Mouse (Mus musculus) bone marrow, adult 2 months (tissue): ENCODE results near the gene Spata21. TPM values are rescaled to one million over a fixed set of nuclear protein-coding genes. Genes with fewer than 3 reads are reported as not detected.

Experiments
- H3K27ac ChIP-seq: fragments of 200-500 bp; 2 replicates; pipeline ENCODE4 v1.5.1; 2012; ENCODE audit warnings: low read depth, mild to moderate bottlenecking, control low read depth, inconsistent platforms, low read length; ENCODE audit not compliant: control insufficient read depth, poor library complexity, insufficient read depth
- H3K4me1 ChIP-seq: fragments of 200-500 bp; 2 replicates; pipeline ENCODE4 v1.6.1; 2011; ENCODE audit warnings: low read length; ENCODE audit not compliant: control insufficient read depth, insufficient read depth
- H3K4me3 ChIP-seq: fragments of 200-500 bp; replicated peaks from 2 replicates; pipeline ENCODE3; 2011; ENCODE audit warnings: mild to moderate bottlenecking, low read depth, low read length, control low read depth; ENCODE audit not compliant: control insufficient read depth
- CTCF ChIP-seq: fragments of 200-500 bp; IDR thresholded peaks from 2 replicates; pipeline ENCODE4 v1.5.1; 2011; ENCODE audit warnings: low read length, control low read depth; ENCODE audit not compliant: control insufficient read depth, insufficient read depth
- POLR2A ChIP-seq: fragments of 200-500 bp; IDR thresholded peaks from 2 replicates; pipeline ENCODE4 v1.6.1; 2011; ENCODE audit warnings: low read depth, mild to moderate bottlenecking, control low read depth, low read length, borderline replicate concordance; ENCODE audit not compliant: control insufficient read depth
- WGBS: fragments of 180-500 bp; shearing (Covaris S2); methylation state at CpG from one replicate; pipeline ENCODE4 v1.1.7; 2018; 5-methylcytosine and 5-hydroxymethylcytosine counted together
- polyA plus RNA-seq: library from polyadenylated mRNA; stranded (reverse); fragments of >200 nt; gene quantifications from 2 replicates; pipeline ENCODE4 v1.2.4, GENCODE M21; 2011; ENCODE audit warnings: low replicate concordance; ENCODE audit not compliant: missing spikeins, insufficient read depth, insufficient read length

The Spata21 gene
- polyA plus RNA-seq, 1 experiment = not detected

DNA sequence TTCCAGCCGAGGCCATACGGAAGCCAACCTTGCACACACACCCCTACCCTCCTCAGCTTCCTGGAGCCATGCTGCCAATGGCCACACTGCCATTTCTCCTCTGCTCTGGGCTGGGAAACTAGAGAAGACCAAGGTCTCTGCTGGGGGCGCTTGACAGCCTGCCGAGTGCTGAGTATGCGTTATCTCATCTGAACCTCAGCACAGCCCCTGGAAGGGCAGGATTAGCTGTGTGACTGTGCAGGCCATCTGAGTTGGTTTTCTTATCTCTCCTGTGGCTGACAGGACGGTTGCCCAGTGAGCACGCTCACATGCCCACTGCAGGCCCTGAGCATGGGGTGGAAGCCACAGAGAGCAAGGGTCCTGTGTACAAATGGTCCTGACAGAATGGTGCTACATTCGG, 19.5 kb upstream of the Spata21 start:
- no peak overlapping the region for H3K4me3 ChIP-seq
- no peak overlapping the region for H3K27ac ChIP-seq
- no peak for TF ChIP-seq POLR2A
- TF ChIP-seq CTCF = no peak
- WGBS = 65% methylated on average over 8 of the region's 8 CpGs
- H3K4me1 ChIP-seq = no peaks in the 10 kb centered on the region

DNA sequence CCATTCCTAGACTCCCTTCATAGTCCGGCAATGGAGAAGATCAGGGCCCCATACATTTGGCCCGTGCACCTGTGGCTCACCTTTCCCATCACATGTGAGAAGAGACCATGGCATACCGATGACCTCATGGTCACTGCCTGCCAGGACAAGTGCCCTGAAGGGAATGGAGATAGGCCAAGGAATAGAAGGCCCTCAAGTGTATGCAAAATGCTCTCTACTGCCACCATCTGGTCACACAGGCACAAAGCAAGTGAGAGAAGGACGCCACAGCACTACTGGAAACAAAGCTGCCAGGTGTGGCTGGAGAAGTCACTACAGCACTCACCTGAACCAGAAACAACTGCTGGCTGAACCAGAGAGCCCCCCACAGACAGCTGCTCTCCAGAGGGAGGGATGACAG, 18.4 kb upstream of the Spata21 start:
- TF ChIP-seq POLR2A = no peak
- peak; percentile 81 for TF ChIP-seq CTCF
- H3K27ac ChIP-seq = no peak overlapping the region
- H3K4me1 ChIP-seq = no peaks in the 10 kb centered on the region
- 56% methylated on average over 4 of the region's 4 CpGs for WGBS
- no peak overlapping the region for H3K4me3 ChIP-seq

DNA sequence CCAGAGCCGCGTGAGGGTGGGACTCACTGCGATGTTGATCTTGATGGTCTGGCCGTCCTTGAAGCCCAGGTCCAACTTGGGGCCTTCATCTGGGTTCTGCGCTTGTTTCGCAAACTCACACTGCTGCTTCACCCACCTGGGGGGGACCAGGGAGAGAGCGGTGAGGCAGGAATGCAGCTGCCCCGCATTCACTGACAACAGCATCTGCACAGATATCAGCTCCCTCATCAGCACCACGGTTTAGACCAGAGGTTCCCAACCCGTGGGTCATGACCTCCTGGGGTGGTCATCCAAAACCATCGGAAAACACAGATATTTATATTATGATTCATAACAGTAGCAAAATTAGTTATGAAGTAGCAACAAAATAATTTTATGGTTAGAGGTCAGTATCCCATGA, 15.6 kb upstream of the Spata21 start:
- H3K4me1 ChIP-seq = peaks cover 2% of the 10 kb centered on the region; the same call in 1 of the 2 replicates
- 92% methylated on average over 11 of the region's 11 CpGs for WGBS
- H3K4me3 ChIP-seq = no peak overlapping the region
- H3K27ac ChIP-seq = no peak overlapping the region
- TF ChIP-seq CTCF (no peak), POLR2A (no peak)

DNA sequence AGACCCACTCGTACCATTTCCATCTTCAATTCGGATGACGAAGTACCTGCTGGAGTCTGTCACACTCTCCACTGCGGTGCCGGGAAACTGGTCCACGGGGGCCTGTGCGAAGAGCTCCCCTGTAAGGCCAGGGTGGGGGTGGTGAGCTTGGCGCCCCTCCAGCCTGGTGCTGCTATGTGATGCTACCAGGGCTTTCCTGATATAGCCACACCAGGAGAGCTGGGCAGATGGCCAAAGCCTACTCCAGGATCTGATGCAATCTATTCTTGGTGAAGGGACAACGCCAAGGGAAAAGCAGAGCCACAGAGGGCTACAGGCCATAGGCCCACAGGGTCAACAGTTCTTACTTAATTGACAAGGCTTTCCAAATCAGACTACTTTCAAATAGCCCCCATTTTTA, 14.5 kb upstream of the Spata21 start:
- Histone ChIP-seq H3K4me3 (no peak overlapping the region), H3K27ac (peak overlapping the region; percentile 57), H3K4me1 (peaks cover 2% of the 10 kb centered on the region; the same call in 1 of the 2 replicates)
- TF ChIP-seq CTCF (no peak), POLR2A (no peak)
- 57% methylated on average over 9 of the region's 9 CpGs for WGBS

DNA sequence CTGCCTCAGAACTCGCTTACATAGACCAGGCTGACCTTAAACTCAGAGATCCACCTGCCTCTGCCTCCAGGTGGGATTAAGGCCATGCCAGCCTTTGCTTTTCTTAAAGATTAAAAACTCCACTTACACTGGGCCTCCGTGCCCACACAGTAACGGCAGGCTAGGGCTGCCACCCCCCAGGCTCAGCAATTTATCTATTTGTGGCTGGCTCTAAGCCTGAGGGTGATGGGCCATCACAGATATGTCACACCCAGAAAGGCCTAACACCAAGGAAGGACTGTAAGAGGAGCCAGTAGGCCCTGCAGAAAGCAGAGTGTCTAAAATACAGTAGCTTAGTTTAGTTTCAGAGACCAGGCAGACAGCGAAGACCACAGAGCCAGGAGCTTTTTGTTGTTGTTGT, 14.0 kb upstream of the Spata21 start:
- Histone ChIP-seq H3K4me1 (peaks cover 2% of the 10 kb centered on the region; the same call in 1 of the 2 replicates), H3K27ac (peak overlapping the region; percentile 57), H3K4me3 (no peak overlapping the region)
- TF ChIP-seq POLR2A (no peak), CTCF (no peak)
- 59% methylated on average over 4 of the region's 4 CpGs for WGBS

DNA sequence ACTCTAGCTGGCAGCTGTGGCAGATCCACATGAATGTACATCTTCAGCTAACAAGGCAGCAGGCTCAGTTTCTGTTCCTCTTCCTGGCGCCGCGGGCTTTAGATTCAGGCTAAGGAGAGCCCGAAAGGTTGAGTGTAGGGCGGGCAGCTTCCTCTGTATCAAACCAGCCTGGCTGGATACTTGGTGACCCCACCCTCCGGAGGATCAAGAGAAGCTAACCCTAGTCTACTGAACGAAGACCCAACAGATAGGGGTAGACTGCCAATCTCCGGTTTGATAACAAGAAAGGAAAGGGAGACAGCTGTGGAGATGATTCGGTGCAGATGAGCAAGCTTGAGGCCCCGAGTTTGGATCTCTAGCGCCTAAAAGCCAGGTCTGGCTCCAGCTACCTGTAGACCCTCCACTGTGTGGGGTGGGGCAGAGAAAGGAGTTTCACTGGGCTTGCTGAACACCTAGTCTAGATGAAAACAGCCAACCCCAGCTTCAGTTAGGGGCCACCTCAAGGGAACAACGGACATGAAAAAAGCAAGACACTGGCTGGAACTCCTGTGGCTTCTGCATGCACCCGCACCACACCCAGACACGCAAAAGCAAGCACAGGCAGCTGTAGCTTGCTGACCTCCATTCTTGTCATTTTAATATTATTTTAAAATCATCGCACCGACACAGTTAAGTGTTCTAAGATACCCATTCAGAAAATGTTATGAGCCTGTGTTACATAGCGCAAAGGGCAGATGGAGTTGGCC, 11.2 kb upstream of the Spata21 start:
- Histone ChIP-seq H3K27ac (peak overlapping the region; percentile 90), H3K4me3 (peak overlapping the region; percentile 99), H3K4me1 (peaks cover 2% of the 10 kb centered on the region; the same call in 1 of the 2 replicates)
- TF ChIP-seq POLR2A = no peak
- no peak for TF ChIP-seq CTCF
- 11% methylated on average over 17 of the region's 17 CpGs for WGBS

DNA sequence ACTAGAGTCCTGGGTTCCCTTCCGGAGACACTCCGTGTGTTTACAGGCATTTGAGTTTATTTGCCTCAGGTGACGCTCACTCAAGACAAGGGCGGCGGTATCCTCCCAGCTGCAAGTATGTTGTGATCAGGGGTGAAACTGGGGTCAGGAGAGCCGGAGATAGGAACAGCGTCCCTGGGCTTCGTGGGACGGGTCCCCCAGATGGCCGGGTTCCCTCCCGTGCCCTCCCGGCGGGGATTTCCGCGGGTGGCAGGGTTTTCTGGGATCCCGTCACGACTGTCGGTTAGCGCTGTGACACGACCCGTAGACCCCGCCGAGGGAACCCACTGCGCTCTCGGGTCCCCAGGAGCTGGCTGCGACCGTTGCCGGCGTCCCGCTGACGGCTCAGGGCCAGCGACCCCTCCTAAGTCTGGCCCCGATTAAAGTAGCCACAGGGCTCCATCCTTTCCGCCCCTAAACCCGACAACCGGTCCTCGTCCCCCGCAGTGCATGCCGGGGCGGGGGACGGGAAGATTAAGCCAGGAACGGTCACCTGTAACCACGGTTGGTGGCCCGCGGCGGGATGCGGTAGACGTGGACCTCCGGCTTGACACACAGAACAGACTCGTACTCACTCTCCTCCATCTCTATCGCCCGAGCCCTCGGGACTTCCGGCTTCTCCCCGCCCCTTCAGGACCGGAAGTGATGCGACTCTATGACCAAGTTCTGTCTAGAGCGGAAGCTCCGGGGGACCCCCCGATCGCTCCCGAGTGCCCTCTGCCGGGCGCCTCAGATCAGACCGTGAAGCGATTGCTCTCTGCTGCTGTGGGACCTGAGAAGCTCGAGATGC, 10.2 kb upstream of the Spata21 start, which contains the start of gene Necap2:
Necap2 (minus strand) TSS at position 677 of the 829 bp plus-strand sequence.
- H3K4me1 ChIP-seq = peaks cover 2% of the 10 kb centered on the region; the same call in 1 of the 2 replicates
- peak within 1 kb of the TSS; percentile 90 for H3K27ac ChIP-seq
- peak; percentile 96 for TF ChIP-seq POLR2A
- peak; percentile 61 for TF ChIP-seq CTCF
- H3K4me3 ChIP-seq = peak within 1 kb of the TSS; percentile 99
- under 1% methylated on average over 67 of the region's 67 CpGs for WGBS

DNA sequence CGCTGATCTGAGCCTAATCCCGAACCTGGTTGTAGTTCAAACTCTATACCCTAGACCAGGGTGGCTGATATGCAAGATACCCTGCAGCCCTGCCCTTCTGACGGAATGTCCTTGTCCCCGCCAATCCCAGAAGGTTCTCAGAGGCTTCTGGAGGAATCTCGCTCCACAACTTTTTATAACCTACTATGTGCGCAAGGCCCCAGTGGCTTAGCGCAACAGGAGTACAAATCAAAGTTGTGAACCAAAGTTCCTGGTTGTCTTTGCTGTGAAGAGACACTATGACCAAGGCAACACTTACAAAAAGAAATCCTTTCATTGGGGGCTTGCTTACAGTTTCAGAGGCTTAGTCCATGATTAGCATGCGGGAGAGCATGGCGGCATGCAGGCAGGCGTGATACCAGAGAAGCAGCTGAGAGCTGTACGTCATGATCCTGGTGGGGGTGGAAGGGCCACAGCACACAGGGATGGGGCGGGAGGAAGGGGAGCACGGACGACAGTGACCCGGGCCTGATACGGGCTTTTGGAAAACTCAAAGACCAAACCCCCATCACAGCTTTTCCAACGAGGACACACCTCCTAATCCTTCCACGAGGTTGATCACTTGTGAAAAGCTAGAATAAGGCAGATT, 9.5 kb upstream of the Spata21 start:
- Histone ChIP-seq H3K4me1 (peaks cover 2% of the 10 kb centered on the region; the same call in 1 of the 2 replicates), H3K4me3 (peak overlapping the region; percentile 9), H3K27ac (no peak overlapping the region)
- no peak for TF ChIP-seq POLR2A
- no peak for TF ChIP-seq CTCF
- WGBS = 77% methylated on average over 18 of the region's 18 CpGs
